Mouse (Mus musculus): ENCODE data around the gene Slc24a3. TPM values are rescaled to one million over a fixed set of nuclear protein-coding genes. Genes with fewer than 3 reads are reported as not detected.

Gene Slc24a3
- polyA plus RNA-seq, 1 experiment from 2014 or later: 8.8 TPM

GRCm38 (mm10) chr2:145274016-145274677 is 106.6 kb downstream of the Slc24a3 start:
- H3K4me2 ChIP-seq (ENCODE audit: low read length): no peak overlapping the region
- no peaks in the 10 kb centered on the region for H3K36me3 ChIP-seq (ENCODE audit: control insufficient read depth, insufficient read depth, low read length)
- 86% methylated on average over 9 of the region's 9 CpGs for WGBS
- DNase-seq (ENCODE audit: low spot score) (no peak), ATAC-seq (replicated peaks; ENCODE audit: low FRiP score, low TSS enrichment, low read depth) (no peak)
- H3K9ac ChIP-seq (ENCODE audit: low read length): no peak overlapping the region
- H3K27me3 ChIP-seq (replicated peaks; ENCODE audit: control insufficient read depth, insufficient read depth, low read length): no peaks in the 10 kb centered on the region
- H3K4me3 ChIP-seq (ENCODE audit: low read depth, low read length): no peak overlapping the region
- H3K9me3 ChIP-seq (ENCODE audit: control insufficient read depth, low read length): no peaks in the 10 kb centered on the region
- H3K27ac ChIP-seq (ENCODE audit: low read depth): no peak overlapping the region
- H3K4me1 ChIP-seq (replicated peaks; ENCODE audit: control insufficient read depth, insufficient read depth, low read length): no peaks in the 10 kb centered on the region

GRCm38 (mm10) chr2:145279336-145279735 is 111.8 kb downstream of the Slc24a3 start:
- Histone ChIP-seq H3K27me3 (replicated peaks; ENCODE audit: control insufficient read depth, insufficient read depth, low read length) (no peaks in the 10 kb centered on the region), H3K36me3 (ENCODE audit: control insufficient read depth, insufficient read depth, low read length) (no peaks in the 10 kb centered on the region), H3K27ac (ENCODE audit: low read depth) (no peak overlapping the region), H3K4me2 (ENCODE audit: low read length) (no peak overlapping the region), H3K9me3 (ENCODE audit: control insufficient read depth, low read length) (no peaks in the 10 kb centered on the region), H3K4me1 (replicated peaks; ENCODE audit: control insufficient read depth, insufficient read depth, low read length) (no peaks in the 10 kb centered on the region), H3K9ac (ENCODE audit: low read length) (no peak overlapping the region), H3K4me3 (ENCODE audit: low read depth, low read length) (no peak overlapping the region)
- ATAC-seq (replicated peaks; ENCODE audit: low FRiP score, low TSS enrichment, low read depth) (no peak), DNase-seq (ENCODE audit: low spot score) (no peak)
- 64% methylated on average over 1 of the region's 1 CpGs for WGBS

GRCm38 (mm10) chr2:145283746-145284145 is 116.2 kb downstream of the Slc24a3 start:
- H3K4me3 ChIP-seq (ENCODE audit: low read depth, low read length): no peak overlapping the region
- no peak for DNase-seq (ENCODE audit: low spot score)
- WGBS: 38% methylated on average over 2 of the region's 2 CpGs

GRCm38 (mm10) chr2:145288501-145288900 is 120.9 kb downstream of the Slc24a3 start:
- no peaks in the 10 kb centered on the region for H3K27me3 ChIP-seq (replicated peaks; ENCODE audit: control insufficient read depth, insufficient read depth, low read length)
- 67% methylated on average over 1 of the region's 1 CpGs for WGBS
- no peak overlapping the region for H3K4me2 ChIP-seq (ENCODE audit: low read length)
- ATAC-seq (replicated peaks; ENCODE audit: low FRiP score, low TSS enrichment, low read depth) (no peak), DNase-seq (ENCODE audit: low spot score) (no peak)
- no peak overlapping the region for H3K4me3 ChIP-seq (ENCODE audit: low read depth, low read length)
- H3K4me1 ChIP-seq (replicated peaks; ENCODE audit: control insufficient read depth, insufficient read depth, low read length): no peaks in the 10 kb centered on the region; the same call in 1 of the 2 replicates
- no peaks in the 10 kb centered on the region for H3K9me3 ChIP-seq (ENCODE audit: control insufficient read depth, low read length)
- H3K9ac ChIP-seq (ENCODE audit: low read length): no peak overlapping the region
- H3K36me3 ChIP-seq (ENCODE audit: control insufficient read depth, insufficient read depth, low read length): no peaks in the 10 kb centered on the region
- no peak overlapping the region for H3K27ac ChIP-seq (ENCODE audit: low read depth)

More at GRCm38 (mm10) chr2:145283746-145284145, 116.2 kb downstream of the Slc24a3 start:
- Histone ChIP-seq H3K27ac (ENCODE audit: low read depth) (no peak overlapping the region), H3K9ac (ENCODE audit: low read length) (no peak overlapping the region), H3K4me2 (ENCODE audit: low read length) (no peak overlapping the region), H3K4me1 (replicated peaks; ENCODE audit: control insufficient read depth, insufficient read depth, low read length) (no peaks in the 10 kb centered on the region), H3K36me3 (ENCODE audit: control insufficient read depth, insufficient read depth, low read length) (no peaks in the 10 kb centered on the region), H3K27me3 (replicated peaks; ENCODE audit: control insufficient read depth, insufficient read depth, low read length) (no peaks in the 10 kb centered on the region), H3K9me3 (ENCODE audit: control insufficient read depth, low read length) (no peaks in the 10 kb centered on the region)
- ATAC-seq (replicated peaks; ENCODE audit: low FRiP score, low TSS enrichment, low read depth): no peak

- Histone ChIP-seq H3K4me2 (ENCODE audit: low read length) (no peak overlapping the region), H3K4me3 (ENCODE audit: low read depth, low read length) (no peak overlapping the region), H3K27ac (ENCODE audit: low read depth) (no peak overlapping the region), H3K9me3 (ENCODE audit: control insufficient read depth, low read length) (no peaks in the 10 kb centered on the region), H3K9ac (ENCODE audit: low read length) (no peak overlapping the region), H3K27me3 (replicated peaks; ENCODE audit: control insufficient read depth, insufficient read depth, low read length) (no peaks in the 10 kb centered on the region), H3K4me1 (replicated peaks; ENCODE audit: control insufficient read depth, insufficient read depth, low read length) (no peaks in the 10 kb centered on the region; the same call in 1 of the 2 replicates), H3K36me3 (ENCODE audit: control insufficient read depth, insufficient read depth, low read length) (no peaks in the 10 kb centered on the region)
- ATAC-seq (replicated peaks; ENCODE audit: low FRiP score, low TSS enrichment, low read depth) (no peak), DNase-seq (ENCODE audit: low spot score) (no peak)
- whole genome bisulfite sequencing: 32% methylated on average over 2 of the region's 2 CpGs
Observed at GRCm38 (mm10) chr2:145291473-145291872, 123.9 kb downstream of the Slc24a3 start.

GRCm38 (mm10) chr2:145292196-145292595 is 124.6 kb downstream of the Slc24a3 start:
- WGBS: 81% methylated on average over 1 of the region's 1 CpGs
- Histone ChIP-seq H3K9ac (ENCODE audit: low read length) (no peak overlapping the region), H3K27ac (ENCODE audit: low read depth) (no peak overlapping the region), H3K36me3 (ENCODE audit: control insufficient read depth, insufficient read depth, low read length) (no peaks in the 10 kb centered on the region), H3K4me1 (replicated peaks; ENCODE audit: control insufficient read depth, insufficient read depth, low read length) (no peaks in the 10 kb centered on the region; the same call in 1 of the 2 replicates), H3K4me2 (ENCODE audit: low read length) (no peak overlapping the region), H3K27me3 (replicated peaks; ENCODE audit: control insufficient read depth, insufficient read depth, low read length) (no peaks in the 10 kb centered on the region), H3K4me3 (ENCODE audit: low read depth, low read length) (no peak overlapping the region), H3K9me3 (ENCODE audit: control insufficient read depth, low read length) (no peaks in the 10 kb centered on the region)
- no peak for DNase-seq (ENCODE audit: low spot score)
- no peak for ATAC-seq (replicated peaks; ENCODE audit: low FRiP score, low TSS enrichment, low read depth)

- Histone ChIP-seq H3K9me3 (ENCODE audit: control insufficient read depth, low read length) (no peaks in the 10 kb centered on the region), H3K36me3 (ENCODE audit: control insufficient read depth, insufficient read depth, low read length) (no peaks in the 10 kb centered on the region), H3K27ac (ENCODE audit: low read depth) (peak overlapping the region; percentile 9; the same call in 1 of the 2 replicates), H3K4me1 (replicated peaks; ENCODE audit: control insufficient read depth, insufficient read depth, low read length) (no peaks in the 10 kb centered on the region; the same call in 1 of the 2 replicates), H3K27me3 (replicated peaks; ENCODE audit: control insufficient read depth, insufficient read depth, low read length) (no peaks in the 10 kb centered on the region), H3K4me2 (ENCODE audit: low read length) (no peak overlapping the region), H3K9ac (ENCODE audit: low read length) (no peak overlapping the region), H3K4me3 (ENCODE audit: low read depth, low read length) (no peak overlapping the region)
- ATAC-seq (replicated peaks; ENCODE audit: low FRiP score, low TSS enrichment, low read depth) (no peak), DNase-seq (ENCODE audit: low spot score) (no peak)
- WGBS: 11% methylated on average over 1 of the region's 1 CpGs
Observed at GRCm38 (mm10) chr2:145292816-145293215, 125.3 kb downstream of the Slc24a3 start.

GRCm38 (mm10) chr2:145296906-145297305 is 129.4 kb downstream of the Slc24a3 start:
- Histone ChIP-seq H3K4me3 (ENCODE audit: low read depth, low read length) (no peak overlapping the region), H3K4me1 (replicated peaks; ENCODE audit: control insufficient read depth, insufficient read depth, low read length) (no peaks in the 10 kb centered on the region; the same call in 1 of the 2 replicates), H3K9ac (ENCODE audit: low read length) (no peak overlapping the region), H3K9me3 (ENCODE audit: control insufficient read depth, low read length) (no peaks in the 10 kb centered on the region), H3K36me3 (ENCODE audit: control insufficient read depth, insufficient read depth, low read length) (no peaks in the 10 kb centered on the region), H3K27ac (ENCODE audit: low read depth) (no peak overlapping the region), H3K27me3 (replicated peaks; ENCODE audit: control insufficient read depth, insufficient read depth, low read length) (no peaks in the 10 kb centered on the region), H3K4me2 (ENCODE audit: low read length) (no peak overlapping the region)
- DNase-seq (ENCODE audit: low spot score): no peak
- WGBS: 83% methylated on average over 1 of the region's 1 CpGs
- no peak for ATAC-seq (replicated peaks; ENCODE audit: low FRiP score, low TSS enrichment, low read depth)
